Mouse (Mus musculus) fibroblast of lung, adult 2 months (primary cell): ENCODE measurements at regions not wholly inside any gene's neighbourhood (a gene's known extent, or its start where the extent isn't known, plus 50 kb on each side); places are given as distances from the start of the nearest gene placed in this dataset.

Experiments used
- DNase-seq: peaks from one replicate; pipeline ENCODE4 v3.0.0-alpha.2; 2011; ENCODE audit warnings: low read depth

- DNase-seq: peak; percentile 2
Measured at GRCm38 (mm10) chr16:63319602-63320001, 465.5 kb downstream of the Pros1 start.

- DNase-seq: no peak
Measured at GRCm38 (mm10) chr16:63351511-63352125, 497.5 kb downstream of the Pros1 start.

- no peak for DNase-seq
Measured at GRCm38 (mm10) chr16:63369868-63370267, 494.1 kb downstream of the Epha3 start.

- no peak for DNase-seq
Measured at GRCm38 (mm10) chr16:63371275-63371674, 492.7 kb downstream of the Epha3 start.

GRCm38 (mm10) chr16:63404976-63405375 lies 459.0 kb downstream of the Epha3 start:
- DNase-seq: no peak

- no peak for DNase-seq
Measured at GRCm38 (mm10) chr16:63412656-63413055, 451.3 kb downstream of the Epha3 start.

- no peak for DNase-seq
Measured at GRCm38 (mm10) chr16:63452301-63452700, 411.7 kb downstream of the Epha3 start.

GRCm38 (mm10) chr16:63466615-63467014 lies 397.4 kb downstream of the Epha3 start:
- DNase-seq: no peak

GRCm38 (mm10) chr16:63468851-63469250 lies 395.1 kb downstream of the Epha3 start:
- DNase-seq: no peak
